Mouse (Mus musculus) C2C12 (cell line): ENCODE measurements around the gene Amy2a3.
"Not testable (repeated sequence)": the region's sequence is repeated elsewhere in the genome, so short reads cannot be mapped to it uniquely, and the experiment has no call there.

Experiments used
- CEBPB ChIP-seq: IDR thresholded peaks from one replicate; pipeline ENCODE4 v1.6.1; 2011; ENCODE audit warnings: low read depth, mild to moderate bottlenecking, control low read depth, moderate library complexity
- CTCF ChIP-seq: IDR thresholded peaks from one replicate; pipeline ENCODE4 v1.5.1; 2011; ENCODE audit not compliant: control insufficient read depth, insufficient read depth, insufficient read length
- MAX ChIP-seq: IDR thresholded peaks from one replicate; pipeline ENCODE4 v1.6.1; 2011; ENCODE audit warnings: mild to moderate bottlenecking, control low read depth

DNA sequence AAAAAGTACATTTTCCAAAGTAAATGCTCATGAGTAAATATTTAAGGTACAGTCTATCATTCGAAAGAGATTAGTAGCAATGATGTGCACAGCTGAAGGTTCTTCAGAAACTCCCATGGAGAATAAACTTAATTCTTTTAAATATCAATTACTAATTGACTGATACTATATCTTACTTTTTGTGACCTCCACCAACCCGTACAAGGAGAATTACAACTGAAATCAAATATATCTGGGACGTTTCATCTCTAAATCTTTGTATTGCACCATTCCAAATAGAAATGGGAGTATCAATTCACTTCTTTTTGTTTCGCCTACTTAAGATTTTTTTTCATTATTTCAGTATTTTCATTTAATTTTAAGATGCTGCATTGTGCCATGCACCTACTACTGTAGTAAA is at the start of gene Amy2a3:
- TF ChIP-seq CTCF, CEBPB, MAX: not testable (repeated sequence)
